Mouse (Mus musculus) kidney, embryonic 15.5 days (tissue): ENCODE results near the gene Vmn2r31. TPM values are rescaled to one million over a fixed set of nuclear protein-coding genes. Genes with fewer than 3 reads are reported as not detected.
"Not testable (repeated sequence)": the region's sequence is repeated elsewhere in the genome, so short reads cannot be mapped to it uniquely, and the experiment has no call there.

ENCODE experiments used
- ATAC-seq: fragments of 200-750 bp; cut with Nextera tagmentation; replicated peaks from 2 replicates; pipeline ENCODE4 v1.8.0; 2017; ENCODE audit warnings: moderate TSS enrichment; ENCODE audit not compliant: low FRiP score
- H3K27ac ChIP-seq: fragments of 300-500 bp; sonication (generic); 2 replicates; pipeline ENCODE4 v1.5.1; 2015; ENCODE audit warnings: mild to moderate bottlenecking, inconsistent platforms
- H3K27me3 ChIP-seq: fragments of 300-500 bp; sonication (generic); 2 replicates; pipeline ENCODE4 v1.6.1; 2015; ENCODE audit warnings: inconsistent platforms
- H3K36me3 ChIP-seq: fragments of 300-500 bp; sonication (generic); 2 replicates; pipeline ENCODE4 v1.6.1; 2015; ENCODE audit warnings: inconsistent platforms
- H3K4me1 ChIP-seq: fragments of 300-500 bp; sonication (generic); 2 replicates; pipeline ENCODE4 v1.6.1; 2015; ENCODE audit warnings: inconsistent platforms
- H3K4me2 ChIP-seq: fragments of 300-500 bp; sonication (generic); 2 replicates; pipeline ENCODE4 v1.6.1; 2015; ENCODE audit warnings: moderate library complexity, mild to moderate bottlenecking, inconsistent platforms
- H3K4me3 ChIP-seq: fragments of 300-500 bp; sonication (generic); replicated peaks from 2 replicates; pipeline ENCODE4 v1.5.1; 2015; ENCODE audit warnings: mild to moderate bottlenecking, inconsistent platforms
- H3K9ac ChIP-seq: fragments of 300-500 bp; sonication (generic); 2 replicates; pipeline ENCODE4 v1.6.1; 2015; ENCODE audit warnings: mild to moderate bottlenecking, inconsistent platforms
- H3K9me3 ChIP-seq: fragments of 300-500 bp; sonication (generic); replicated peaks from 2 replicates; pipeline ENCODE4 v1.6.1; 2016; ENCODE audit warnings: inconsistent platforms
- WGBS: fragments of 180-500 bp; shearing (Covaris S2); methylation state at CpG from one replicate; pipeline ENCODE4 v1.1.7; 2015; ENCODE audit warnings: mixed read lengths; 5-methylcytosine and 5-hydroxymethylcytosine counted together
- polyA plus RNA-seq: library from polyadenylated mRNA; unstranded; fragments of >200 nt; fragmentation: Nextera tagmentation; extraction: Ambion mirVana; gene quantifications from 2 replicates; pipeline ENCODE4 v1.2.1, GENCODE M21; 2015

Vmn2r31 gene
- not detected in 2 replicates for polyA plus RNA-seq

- not testable (repeated sequence) for H3K36me3 ChIP-seq, H3K4me1 ChIP-seq, H3K4me2 ChIP-seq, H3K4me3 ChIP-seq, H3K27me3 ChIP-seq, ATAC-seq, H3K9me3 ChIP-seq, H3K9ac ChIP-seq, H3K27ac ChIP-seq
Observed at GRCm38 (mm10) chr7:7399603-7400002, at the start of gene Vmn2r31. Vmn2r31 (minus strand) TSS chr7:7399703.

- H3K27ac ChIP-seq, ATAC-seq, H3K27me3 ChIP-seq, H3K36me3 ChIP-seq, H3K9ac ChIP-seq, H3K4me2 ChIP-seq, H3K9me3 ChIP-seq, H3K4me1 ChIP-seq: not testable (repeated sequence)
- WGBS = 53% methylated on average over 12 of the region's 12 CpGs
- peak within 1 kb of the TSS; percentile 21 for H3K4me3 ChIP-seq
Observed at GRCm38 (mm10) chr7:7374431-7374830, 25.1 kb downstream of the Vmn2r31 start, which contains the start of gene Gm45783. Gm45783 (minus strand) TSS chr7:7374573.

GRCm38 (mm10) chr7:7337509-7337908 lies 62.0 kb downstream of the Vmn2r31 start, which contains the start of gene Vmn2r30:
Vmn2r30 (minus strand) TSS chr7:7337609.
- not testable (repeated sequence) for H3K9ac ChIP-seq, H3K4me2 ChIP-seq, ATAC-seq, H3K9me3 ChIP-seq, H3K27me3 ChIP-seq, H3K27ac ChIP-seq, H3K4me3 ChIP-seq, H3K4me1 ChIP-seq, H3K36me3 ChIP-seq
- 75% methylated on average over 1 of the region's 1 CpGs for WGBS

Other genes starting within 250 kb of the Vmn2r31 start
- gene Zfp418, start 228.4 kb downstream of the Vmn2r31 start, polyA plus RNA-seq = 1.7 and 1.9 TPM in 2 replicates
- 7.3 and 7.5 TPM in 2 replicates for gene Zfp772, start 189.7 kb downstream of the Vmn2r31 start, polyA plus RNA-seq
- gene Vmn2r29, start 152.4 kb downstream of the Vmn2r31 start, polyA plus RNA-seq = 0.22 and 1.9 TPM in 2 replicates
- 3.1 and 5.1 TPM in 2 replicates for gene Gm45844, start 121.4 kb downstream of the Vmn2r31 start, polyA plus RNA-seq
- gene Clcn4, start 98.9 kb downstream of the Vmn2r31 start, polyA plus RNA-seq = 44.6 and 46.6 TPM in 2 replicates
- not detected in 2 replicates for gene Vmn2r30, start 62.1 kb downstream of the Vmn2r31 start, polyA plus RNA-seq
- not detected in 2 replicates for gene Gm45783, start 25.1 kb downstream of the Vmn2r31 start, polyA plus RNA-seq
- gene Vmn2r32, start 80.3 kb upstream of the Vmn2r31 start, polyA plus RNA-seq = not detected in 2 replicates
- not detected in 2 replicates for gene Vmn2r33, start 167.1 kb upstream of the Vmn2r31 start, polyA plus RNA-seq